Mouse (Mus musculus) Muller cell, postnatal 12 days (primary cell): ENCODE results near the gene Vps45.

ENCODE experiments used
- DNase-seq: peaks from one replicate; pipeline ENCODE4 v3.0.0-alpha.2; 2015; ENCODE audit errors: inconsistent ontology term

Gene Vps45

GRCm38 (mm10) chr3:96058231-96058896 is at the start of gene Vps45:
TSS of gene Vps45 (minus strand) at chr3:96058466.
- DNase-seq, result peak; percentile 80

DNA sequence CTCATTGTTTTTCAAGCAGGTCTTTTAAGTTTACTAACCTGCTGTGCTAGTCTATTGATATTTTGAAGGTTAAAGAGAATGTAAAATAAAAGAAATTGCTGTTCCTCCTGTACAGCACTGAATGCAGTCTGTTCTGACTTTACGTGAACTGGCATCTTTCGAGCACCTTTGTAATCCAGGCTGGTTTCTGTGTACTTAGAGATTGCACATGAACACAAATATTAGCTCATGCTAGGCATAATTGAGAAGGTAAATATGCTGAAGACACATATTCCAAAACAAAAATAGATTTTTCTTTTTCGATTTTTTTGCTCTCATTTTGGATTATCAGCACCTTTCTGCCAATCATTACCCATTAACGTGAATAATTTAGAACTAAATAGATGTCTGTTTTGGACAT is 47.9 kb upstream of the Vps45 start:
- DNase-seq, result no peak

DNA sequence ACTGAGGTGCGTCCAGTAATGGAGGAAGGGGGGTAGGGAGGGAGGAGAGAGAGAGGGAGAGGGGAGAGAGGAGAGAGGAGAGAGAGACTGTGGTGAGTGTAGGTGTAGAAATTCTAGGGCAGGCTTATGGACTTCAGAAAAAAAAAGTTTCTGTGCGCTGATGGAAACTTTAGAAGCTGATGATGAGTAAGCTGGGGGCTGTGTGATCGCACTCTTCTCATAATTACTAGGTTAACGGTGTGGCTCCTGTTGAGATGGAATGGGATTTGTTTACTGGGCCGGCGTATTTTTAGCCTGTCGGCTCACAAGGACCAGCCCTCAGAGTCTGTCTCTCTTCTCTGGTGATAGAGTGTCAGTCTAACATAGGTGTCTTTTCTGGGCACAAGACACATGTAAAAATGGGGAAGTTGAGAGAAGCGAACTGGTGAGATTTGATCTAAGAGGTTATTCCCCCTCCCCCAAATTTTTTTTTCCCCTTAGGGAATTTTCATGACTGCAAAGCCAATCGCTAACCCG is 47.0 kb upstream of the Vps45 start:
- peak; percentile 64 for DNase-seq

DNA sequence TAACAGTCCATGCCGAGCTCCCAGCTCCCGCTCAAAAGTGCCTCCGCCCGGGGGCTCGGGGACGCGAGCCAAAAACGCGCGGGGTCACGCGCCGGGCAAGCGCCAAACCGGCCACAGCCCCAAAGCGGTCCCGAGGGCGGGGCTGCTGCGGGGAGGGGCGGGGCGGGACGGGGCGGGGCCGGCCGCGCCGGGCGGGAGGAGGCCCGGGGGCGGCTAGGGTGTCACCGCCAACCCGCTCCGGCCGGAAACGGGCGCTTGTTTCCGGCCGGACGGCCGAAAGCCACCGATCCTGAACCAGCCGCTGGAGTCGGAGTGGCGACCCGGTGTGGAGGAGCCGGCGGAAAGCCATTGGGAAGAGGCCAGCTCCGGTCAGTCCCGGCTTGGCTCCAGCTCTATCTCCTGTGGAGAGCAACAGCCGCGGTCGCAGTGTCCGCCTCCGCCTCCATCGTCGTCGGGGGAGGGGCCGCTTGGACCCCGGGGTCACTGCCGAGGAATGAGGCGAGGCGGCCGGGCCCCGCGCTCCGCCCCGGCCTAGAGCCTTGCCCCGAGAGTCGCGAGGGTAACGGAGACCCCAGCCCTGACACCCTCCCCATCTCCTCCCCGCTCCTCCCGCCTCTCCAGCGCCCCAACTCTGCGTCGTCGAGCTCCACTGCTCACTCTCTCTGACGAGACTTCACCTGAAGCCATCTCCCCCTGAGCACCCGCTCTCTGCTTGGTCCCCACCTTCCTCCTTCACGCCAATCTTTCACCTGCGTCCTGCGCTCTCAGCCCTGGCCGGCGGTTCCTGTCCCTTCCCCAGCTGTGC is 46.2 kb upstream of the Vps45 start, which contains the start of gene Otud7b:
Gene Otud7b, plus strand, starts transcription at position 267 of the 805 bp plus-strand sequence.
- peak; percentile 93 for DNase-seq

GRCm38 (mm10) chr3:96103901-96104260 is 45.6 kb upstream of the Vps45 start:
- DNase-seq, result no peak

DNA sequence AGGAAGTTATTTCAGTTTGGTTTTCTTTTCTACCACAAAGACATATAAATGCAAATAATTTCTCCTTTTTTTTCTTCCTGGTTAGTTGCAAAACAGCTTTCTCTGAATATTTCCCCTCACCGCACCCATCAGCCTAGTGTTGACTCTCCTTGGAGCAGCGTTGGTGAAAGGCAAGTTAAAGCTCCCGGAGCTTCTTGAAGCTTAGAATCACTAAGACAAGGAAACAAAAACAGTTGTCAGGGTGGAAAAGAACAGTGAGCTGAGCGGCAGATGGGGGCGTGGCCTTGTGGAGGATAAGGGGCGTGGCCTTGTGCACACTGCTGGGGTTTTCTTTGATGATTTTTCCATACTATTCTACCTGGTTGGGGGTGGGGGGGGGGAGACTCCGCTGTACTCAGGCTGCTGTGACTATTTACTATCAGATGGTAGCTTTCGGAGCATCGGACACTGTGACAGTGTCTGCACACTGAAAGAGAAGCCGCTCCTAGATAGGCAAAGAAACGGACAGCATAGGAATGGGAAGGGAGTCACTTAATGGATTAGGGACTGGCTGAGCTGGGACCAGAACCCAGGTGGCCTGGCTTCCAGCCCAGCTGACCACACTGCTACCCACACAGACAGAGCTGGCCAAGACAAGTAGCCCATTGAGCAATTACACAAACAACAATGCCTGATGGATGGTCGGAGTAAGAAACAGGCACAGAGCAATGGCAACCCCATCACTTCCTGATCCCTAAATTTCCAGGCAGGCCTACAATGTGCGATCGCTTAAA is 44.0 kb upstream of the Vps45 start:
- peak; percentile 93 for DNase-seq

- DNase-seq, result peak; percentile 89
Observed at GRCm38 (mm10) chr3:96098616-96099267, 40.5 kb upstream of the Vps45 start.

GRCm38 (mm10) chr3:96098168-96098567 is 39.9 kb upstream of the Vps45 start:
- no peak for DNase-seq

DNA sequence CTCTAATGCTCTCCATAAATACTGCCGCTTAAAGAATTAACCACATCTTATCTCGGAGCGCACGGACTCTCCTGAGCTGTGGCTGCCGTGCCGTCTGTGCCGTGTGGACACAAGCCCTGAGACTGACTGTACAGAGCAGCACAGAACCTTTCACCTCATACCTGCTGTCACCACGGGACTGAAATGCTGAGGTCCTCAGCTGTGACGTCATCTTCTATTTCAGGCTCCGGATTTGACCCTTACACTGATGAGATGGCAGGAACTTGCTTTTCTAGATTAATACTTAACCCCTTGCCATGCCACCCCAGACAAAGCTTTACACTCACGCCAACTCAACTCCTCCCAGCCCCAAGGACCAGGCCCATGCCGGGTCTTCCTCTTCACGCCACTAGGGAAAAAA is 35.9 kb upstream of the Vps45 start:
- DNase-seq, result no peak

- DNase-seq, result no peak
Observed at GRCm38 (mm10) chr3:96093509-96093908, 35.2 kb upstream of the Vps45 start.

DNA sequence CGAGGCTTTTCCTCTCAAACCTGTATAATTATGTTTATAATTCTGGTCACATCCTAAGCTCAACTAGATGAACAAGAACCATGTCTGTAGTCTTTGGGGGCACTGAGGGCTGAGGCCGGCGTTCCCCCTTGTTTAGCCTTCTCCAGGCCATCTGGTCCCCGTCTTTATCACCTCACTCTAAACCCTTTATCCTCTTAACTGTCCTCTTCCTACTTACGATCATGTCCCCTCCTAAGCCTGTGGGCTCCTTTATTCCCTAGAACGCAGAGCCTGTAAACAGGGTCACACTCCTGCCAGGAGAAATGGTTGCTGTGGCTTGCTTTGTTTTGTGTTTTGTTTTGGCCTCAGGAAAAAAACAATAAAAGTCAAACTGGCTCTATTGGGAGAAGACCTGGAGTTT is 33.7 kb upstream of the Vps45 start:
- DNase-seq, result no peak

DNA sequence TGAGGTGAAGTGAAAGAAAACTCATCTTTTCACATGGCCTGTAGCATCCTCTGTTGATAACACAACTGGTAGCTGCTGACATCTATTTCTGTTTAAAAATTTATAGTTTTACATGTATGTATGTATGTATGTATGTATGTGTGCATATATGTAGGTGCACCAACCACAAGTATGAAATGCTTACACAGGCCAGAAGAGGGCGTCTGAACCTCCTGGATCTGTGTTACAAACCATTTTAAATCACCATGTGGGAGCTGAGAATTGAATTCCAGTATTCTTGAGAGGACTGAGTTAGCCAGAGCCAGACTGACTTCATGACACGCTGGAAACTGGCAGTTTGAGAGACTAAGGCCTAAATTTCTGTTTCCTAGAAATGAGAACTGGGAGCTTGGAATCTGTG is 32.9 kb upstream of the Vps45 start:
- no peak for DNase-seq

DNA sequence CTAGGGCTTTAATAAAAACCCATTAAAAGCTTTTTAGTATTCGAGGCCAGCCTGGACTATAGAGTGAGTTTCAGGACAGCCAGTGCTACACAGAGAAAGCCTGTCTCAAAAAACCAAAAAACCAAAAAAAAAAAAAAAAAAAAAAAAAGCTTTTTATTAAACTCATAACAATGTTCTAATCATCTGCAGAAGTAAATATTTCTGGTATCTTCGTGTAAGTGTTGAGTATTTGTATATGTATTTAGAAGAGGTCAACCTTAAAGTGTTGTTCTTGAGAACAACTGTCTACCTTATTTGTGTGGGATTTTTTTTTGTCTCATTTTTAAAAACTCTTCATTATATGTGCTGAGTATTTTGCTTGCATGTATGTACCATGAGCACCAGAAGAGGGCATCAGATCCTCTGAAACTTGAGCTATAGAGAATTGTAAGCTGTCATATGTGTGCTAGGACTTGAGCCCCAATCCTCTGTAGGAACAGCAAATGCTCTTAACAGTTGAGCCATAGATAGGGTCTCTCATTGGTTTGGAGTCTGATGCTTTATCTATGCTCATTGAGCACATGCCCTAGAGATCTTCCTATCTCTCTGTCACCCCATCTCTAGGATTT is 31.7 kb upstream of the Vps45 start:
- DNase-seq, result no peak

GRCm38 (mm10) chr3:96087801-96088200 is 29.5 kb upstream of the Vps45 start:
- DNase-seq, result no peak

GRCm38 (mm10) chr3:96087219-96087618 is 29.0 kb upstream of the Vps45 start:
- DNase-seq, result no peak

GRCm38 (mm10) chr3:96084146-96084755 is 26.0 kb upstream of the Vps45 start:
- no peak for DNase-seq

DNA sequence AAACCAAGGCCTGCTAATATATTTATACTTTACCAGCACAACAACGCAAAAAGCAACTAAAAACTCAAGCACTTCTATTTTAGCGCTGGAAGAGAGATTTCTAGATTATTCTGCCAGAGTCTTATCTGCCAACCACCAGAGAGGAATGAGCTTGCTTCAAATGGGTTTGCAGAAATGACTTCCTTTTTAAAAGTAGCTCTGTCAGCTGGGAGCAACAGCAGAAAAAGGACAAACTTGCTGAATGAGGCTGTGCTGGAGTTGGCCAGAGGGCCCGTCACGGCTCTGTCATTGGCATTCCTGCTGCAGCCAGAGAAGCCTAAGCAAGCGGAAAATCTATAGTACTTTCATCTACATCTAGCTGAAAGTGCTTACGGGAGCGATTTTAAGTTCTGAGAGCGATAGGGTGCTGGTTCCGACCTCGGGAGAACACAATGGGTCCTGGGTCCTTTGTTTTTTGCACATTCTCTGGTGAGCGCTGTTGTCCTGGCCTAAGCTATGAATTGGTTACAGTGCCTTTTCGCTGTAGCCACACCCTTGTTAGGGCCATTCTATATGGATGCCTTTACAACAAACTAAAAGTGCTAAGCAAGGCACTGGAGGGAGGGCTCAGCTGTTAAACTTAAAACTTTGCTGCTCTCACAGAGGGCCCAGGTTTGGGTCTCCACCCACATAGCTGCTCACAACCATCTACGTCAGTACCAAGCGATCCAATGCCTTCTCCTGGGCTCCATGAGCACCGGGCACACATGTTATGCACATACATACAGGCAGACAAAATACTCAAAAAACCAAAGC is 24.6 kb upstream of the Vps45 start:
- no peak for DNase-seq

DNA sequence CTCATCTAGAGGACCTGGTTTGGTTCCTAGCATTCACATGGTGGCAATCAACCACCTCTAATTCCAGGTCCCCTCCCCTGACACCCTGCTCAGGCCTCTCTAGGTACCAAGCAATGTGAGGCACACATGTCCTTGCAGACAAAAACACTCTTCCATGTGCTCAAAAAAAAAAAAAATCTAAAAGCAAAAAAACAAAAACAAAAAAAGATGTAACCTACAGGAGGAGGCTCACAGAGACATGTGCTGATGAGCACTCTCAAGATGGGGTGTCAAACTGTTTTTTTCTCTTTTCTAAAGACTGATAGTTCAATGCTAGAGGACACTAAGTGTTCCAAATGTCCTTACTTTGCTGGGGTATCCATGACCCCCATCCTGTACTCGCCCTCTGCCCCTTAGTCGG is 23.8 kb upstream of the Vps45 start:
- DNase-seq, result no peak

- DNase-seq, result no peak
Observed at GRCm38 (mm10) chr3:96081650-96082049, 23.4 kb upstream of the Vps45 start.

DNA sequence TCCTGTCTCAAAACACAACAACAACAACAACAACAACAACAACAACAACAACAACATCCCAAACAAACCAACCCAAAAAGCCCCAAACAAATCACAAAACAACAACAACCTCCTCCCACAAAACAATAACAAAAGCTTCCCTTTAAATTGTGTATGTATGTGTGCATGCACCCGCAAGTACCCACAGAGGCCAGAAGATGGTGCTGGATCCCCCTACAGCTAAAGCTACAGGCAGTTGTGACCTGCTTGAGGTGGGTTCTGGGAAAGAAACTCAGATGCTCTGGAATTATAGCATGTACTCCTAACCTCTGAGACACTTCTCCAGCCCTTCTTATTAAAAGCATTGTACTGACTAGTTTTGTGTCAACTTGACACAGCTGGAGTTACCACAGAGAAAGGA is 22.7 kb upstream of the Vps45 start:
- no peak for DNase-seq
